Mouse (Mus musculus): ENCODE results near the gene Trmt10c. TPM values are rescaled to one million over a fixed set of nuclear protein-coding genes. Genes with fewer than 3 reads are reported as not detected.
"Not testable (repeated sequence)": the region's sequence is repeated elsewhere in the genome, so short reads cannot be mapped to it uniquely, and the experiment has no call there.

The Trmt10c gene
- 17.5 and 18.2 TPM in 2 replicates for polyA plus RNA-seq (2015; fragmentation: Nextera tagmentation; extraction: Ambion mirVana)

DNA sequence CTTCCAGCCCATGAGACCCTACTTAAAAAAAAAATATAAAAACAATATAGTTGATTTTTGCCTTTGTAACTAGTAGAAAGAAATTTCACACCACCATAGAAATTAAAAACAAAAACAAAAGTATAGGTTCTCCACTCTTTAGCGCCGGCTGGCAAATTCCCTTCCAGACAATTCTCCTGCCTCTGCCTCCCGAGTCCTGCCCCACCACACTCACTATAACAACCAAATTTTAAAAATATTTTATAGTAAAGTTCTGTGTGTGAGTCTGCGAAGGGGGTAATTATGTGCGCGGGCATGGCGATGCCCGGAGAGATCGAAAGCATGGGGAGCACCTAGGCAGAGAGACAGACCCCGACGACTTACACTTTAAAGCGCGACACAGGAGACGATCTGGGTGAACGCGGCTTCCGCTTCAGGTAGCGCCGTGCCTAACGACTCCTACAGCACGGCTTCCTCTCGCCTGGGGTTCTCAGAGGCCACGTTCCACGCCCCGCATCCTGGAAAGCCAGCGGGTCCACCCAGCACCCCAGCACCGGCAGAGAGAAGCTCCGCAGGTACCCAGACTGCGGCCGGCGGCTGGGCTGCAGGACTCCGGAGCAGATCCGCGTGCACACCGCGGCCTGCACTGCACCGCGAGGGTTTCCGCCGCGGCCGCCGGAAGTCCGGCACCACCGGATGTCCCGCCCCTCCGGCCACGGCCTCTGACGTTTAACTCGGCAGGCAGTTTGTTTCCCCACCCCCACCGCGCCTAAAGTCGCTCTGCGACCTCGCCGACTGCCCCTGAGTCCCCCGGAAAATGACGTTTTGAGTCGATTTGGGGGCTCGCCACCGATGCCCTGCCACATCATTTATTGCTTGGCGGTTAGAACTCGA is at the start of gene Trmt10c:
Trmt10c (minus strand) TSS at position 682 of the 873 bp plus-strand sequence.
- H3K36me3 ChIP-seq (replicated peaks), result peaks cover 18% of the 10 kb centered on the region; the same call in 1 of the 2 replicates
- under 1% methylated on average over 63 of the region's 63 CpGs for WGBS
- peak; percentile 100 for ATAC-seq (replicated peaks)

DNA sequence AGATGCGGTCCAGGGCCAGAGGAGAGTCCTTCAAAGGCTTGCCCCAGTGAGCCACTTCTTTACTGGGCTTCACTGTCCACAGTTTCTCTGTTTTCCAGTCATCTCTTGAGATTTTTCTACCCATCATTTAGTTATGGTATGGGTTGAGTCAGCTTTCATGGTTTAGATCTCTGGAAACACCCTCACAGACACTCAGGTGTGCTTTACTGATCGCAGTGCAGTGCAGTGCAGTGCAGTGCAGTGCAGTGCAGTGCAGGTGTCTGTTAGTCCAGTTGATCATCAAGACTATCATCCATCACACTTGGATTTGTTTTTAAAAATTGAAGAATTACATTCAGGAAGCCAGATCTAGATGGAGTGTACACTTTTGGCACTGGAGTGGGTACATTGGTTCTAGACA is 48.7 kb upstream of the Trmt10c start:
- H3K27ac ChIP-seq, result no peak overlapping the region
- no peaks in the 10 kb centered on the region for H3K27me3 ChIP-seq (replicated peaks)
- no peak overlapping the region for H3K9ac ChIP-seq
- no peaks in the 10 kb centered on the region for H3K4me1 ChIP-seq
- no peak overlapping the region for H3K4me3 ChIP-seq
- 0 out of 2 replicates have a peak, but pooled peaks cover 3% of the 10 kb centered on the region for H3K36me3 ChIP-seq (replicated peaks)
- no peak for ATAC-seq (replicated peaks)
- no peak overlapping the region for H3K4me2 ChIP-seq
- no peaks in the 10 kb centered on the region for H3K9me3 ChIP-seq
- WGBS, result 95% methylated on average over 2 of the region's 2 CpGs

More for the DNA sequence above, at the start of gene Trmt10c:
- H3K9me3 ChIP-seq, result no peaks in the 10 kb centered on the region
- H3K9ac ChIP-seq, result peak within 1 kb of the TSS; percentile 88
- no peaks in the 10 kb centered on the region for H3K27me3 ChIP-seq (replicated peaks)
- H3K4me2 ChIP-seq, result peak within 1 kb of the TSS; percentile 56
- peak within 1 kb of the TSS; percentile 93 for H3K27ac ChIP-seq
- H3K4me3 ChIP-seq, result peak within 1 kb of the TSS; percentile 97
- peaks cover 21% of the 10 kb centered on the region for H3K4me1 ChIP-seq

DNA sequence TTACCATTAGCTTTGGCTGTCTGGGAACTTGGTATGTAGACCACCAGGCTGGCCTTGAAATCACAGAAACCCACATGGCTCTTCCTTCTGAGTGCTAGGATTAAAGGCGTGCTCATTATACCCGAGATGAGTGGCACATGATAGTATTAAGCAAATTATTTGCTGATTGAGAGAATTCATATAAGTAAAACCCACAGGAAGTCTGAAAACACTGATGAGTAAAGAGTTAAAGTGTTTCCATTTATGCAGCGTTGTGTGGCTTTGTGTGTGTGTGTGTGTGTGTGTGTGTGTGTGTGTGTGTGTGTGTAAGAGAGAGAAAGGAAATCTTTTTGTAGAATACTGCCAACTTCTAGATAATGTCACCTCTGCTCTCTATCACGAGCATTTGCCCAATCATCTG is 44.1 kb upstream of the Trmt10c start:
- Histone ChIP-seq H3K4me1 (peaks cover 6% of the 10 kb centered on the region), H3K27me3 (replicated peaks) (no peaks in the 10 kb centered on the region), H3K4me2 (no peak overlapping the region), H3K36me3 (replicated peaks) (no peaks in the 10 kb centered on the region), H3K27ac (no peak overlapping the region), H3K9me3 (no peaks in the 10 kb centered on the region), H3K4me3 (no peak overlapping the region), H3K9ac (no peak overlapping the region)
- 83% methylated on average over 4 of the region's 4 CpGs for WGBS
- ATAC-seq (replicated peaks), result no peak

DNA sequence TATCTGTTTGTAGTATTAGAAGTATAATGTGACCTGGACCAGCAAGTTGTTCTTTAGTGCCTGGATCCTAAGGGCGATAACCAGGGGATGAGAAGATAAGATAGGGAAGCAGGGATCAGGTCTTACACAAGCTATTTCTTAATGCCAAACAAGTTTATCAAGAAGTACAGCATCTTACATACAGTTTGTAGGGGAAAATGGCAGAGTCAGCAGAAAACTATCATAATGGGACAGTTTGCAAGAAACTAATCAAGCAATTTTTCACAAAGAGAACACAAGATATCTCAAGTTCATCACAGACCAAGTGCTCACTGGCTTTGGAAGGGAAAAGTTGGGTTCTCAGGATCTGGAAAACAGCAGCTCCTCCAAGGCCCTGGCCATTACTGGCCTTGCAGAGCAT is 41.8 kb upstream of the Trmt10c start:
- Histone ChIP-seq H3K27ac (no peak overlapping the region), H3K9me3 (no peaks in the 10 kb centered on the region), H3K4me1 (peaks cover 12% of the 10 kb centered on the region), H3K36me3 (replicated peaks) (no peaks in the 10 kb centered on the region), H3K9ac (no peak overlapping the region), H3K4me3 (no peak overlapping the region), H3K4me2 (no peak overlapping the region), H3K27me3 (replicated peaks) (no peaks in the 10 kb centered on the region)
- WGBS, result 97% methylated on average over 1 of the region's 1 CpGs
- no peak for ATAC-seq (replicated peaks)

DNA sequence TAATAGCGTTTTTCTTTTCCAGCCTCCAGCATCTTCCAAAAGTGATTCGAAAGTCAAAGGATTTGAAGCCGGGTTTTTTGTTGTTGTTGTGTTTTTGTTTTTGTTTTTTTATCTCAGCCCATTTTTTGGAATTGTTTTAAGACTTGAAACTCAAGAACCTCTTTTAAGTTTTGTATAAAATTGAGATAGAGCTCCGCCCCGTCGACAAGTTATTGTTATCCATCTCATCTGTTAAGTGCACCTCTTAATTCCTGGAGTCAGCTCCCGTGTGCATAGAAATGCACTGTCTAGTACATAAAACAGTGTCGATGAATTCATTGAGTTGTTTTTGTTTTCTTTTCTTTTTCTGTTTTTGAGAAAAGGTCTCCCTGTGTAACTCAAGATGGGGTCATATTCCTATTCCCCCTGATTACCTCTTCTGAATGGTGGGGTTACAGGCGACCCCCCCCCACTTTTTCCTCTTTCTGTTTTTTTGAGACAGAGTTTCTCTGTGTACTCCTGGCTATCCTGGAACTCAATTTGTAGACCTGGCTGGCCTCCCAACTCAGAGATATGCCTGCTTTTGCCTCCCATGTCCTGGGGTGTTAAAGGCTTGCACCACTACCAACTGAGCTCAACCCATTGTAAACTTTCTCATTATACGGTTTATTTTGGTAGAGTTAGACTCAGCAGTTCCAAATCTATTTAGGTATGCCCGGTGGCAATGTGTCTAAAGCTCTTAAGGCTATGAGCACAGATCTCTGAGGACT is 38.7 kb upstream of the Trmt10c start:
- Histone ChIP-seq H3K9ac (peak overlapping the region; percentile 71), H3K4me3 (peak overlapping the region; percentile 75), H3K27ac (peak overlapping the region; percentile 100), H3K36me3 (replicated peaks) (no peaks in the 10 kb centered on the region), H3K4me1 (peaks cover 12% of the 10 kb centered on the region), H3K27me3 (replicated peaks) (no peaks in the 10 kb centered on the region), H3K9me3 (no peaks in the 10 kb centered on the region), H3K4me2 (peak overlapping the region; percentile 59)
- no peak; the same call in 1 of the 2 replicates for ATAC-seq (replicated peaks)
- 6% methylated on average over 11 of the region's 11 CpGs for WGBS

DNA sequence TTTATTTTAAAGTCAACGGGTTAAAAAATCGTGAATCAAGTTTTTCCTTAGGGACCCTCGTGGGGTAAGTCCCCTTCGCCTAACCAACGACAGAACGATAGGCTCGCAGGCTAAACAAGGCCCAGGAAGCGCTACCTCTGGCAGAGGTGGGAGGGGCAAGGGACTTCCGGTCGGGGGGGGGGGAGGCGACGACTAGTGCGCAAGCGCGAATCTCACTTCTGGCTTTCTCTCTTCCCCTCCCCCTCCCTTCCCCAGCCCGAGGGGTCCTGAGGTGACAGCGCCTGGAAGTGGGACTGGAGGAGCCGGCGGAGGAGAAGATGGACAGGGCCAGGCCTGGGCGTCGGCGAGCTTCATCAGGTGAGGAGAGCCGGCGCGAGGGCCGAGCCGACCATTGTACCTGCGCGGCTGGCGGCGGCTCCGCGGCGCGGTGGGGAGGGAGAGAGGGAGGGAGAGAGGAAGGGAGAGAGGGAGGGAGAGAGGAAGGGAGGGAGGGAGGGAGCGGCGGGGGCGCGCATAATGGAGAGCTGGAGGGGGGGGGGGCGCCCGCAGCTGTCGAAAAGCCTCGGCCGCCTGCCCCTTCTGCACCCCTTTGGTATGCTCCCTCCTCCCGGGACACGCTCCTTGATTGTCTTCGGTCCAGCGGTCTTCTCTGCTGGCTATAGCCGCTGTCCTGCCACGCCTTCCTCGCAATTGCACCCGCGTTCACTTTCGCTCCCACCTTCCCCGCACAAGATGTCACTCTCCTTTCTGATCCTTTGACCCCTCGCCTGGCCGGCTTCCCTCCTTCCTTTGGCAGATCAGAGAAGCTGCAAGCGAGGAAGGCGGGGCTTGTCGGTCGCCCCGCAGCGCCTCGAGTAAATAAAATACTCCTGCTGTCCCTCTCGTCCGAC is 37.8 kb upstream of the Trmt10c start:
- Histone ChIP-seq H3K4me3 (peak overlapping the region; percentile 75), H3K9me3 (no peaks in the 10 kb centered on the region), H3K36me3 (replicated peaks) (no peaks in the 10 kb centered on the region), H3K27me3 (replicated peaks) (no peaks in the 10 kb centered on the region), H3K9ac (peak overlapping the region; percentile 71), H3K27ac (peak overlapping the region; percentile 100), H3K4me1 (peaks cover 12% of the 10 kb centered on the region), H3K4me2 (peak overlapping the region; percentile 59)
- 1% methylated on average over 40 of the region's 66 CpGs for WGBS
- ATAC-seq (replicated peaks), result peak; percentile 94

DNA sequence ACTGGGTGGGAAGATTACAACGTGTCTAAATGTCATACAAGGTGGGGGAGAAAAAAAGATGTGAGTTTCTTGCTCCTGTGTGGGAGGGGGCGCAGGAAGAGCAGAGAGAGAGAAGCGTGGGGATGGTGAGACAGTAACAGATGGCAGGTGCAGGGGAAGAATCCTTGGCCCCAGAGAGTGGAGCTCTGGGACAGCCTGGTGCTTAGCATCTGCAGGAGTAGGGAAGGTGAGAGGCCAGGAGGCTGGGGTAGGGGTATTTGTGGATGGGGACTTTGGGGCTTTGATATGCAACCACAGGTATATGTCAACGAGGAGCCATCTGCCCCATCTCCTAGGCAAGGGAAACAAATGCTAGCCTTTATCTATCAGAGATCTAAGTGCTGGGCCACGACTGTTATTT is 36.9 kb upstream of the Trmt10c start:
- Histone ChIP-seq H3K9ac (no peak overlapping the region), H3K4me2 (peak overlapping the region; percentile 59; the same call in 1 of the 2 replicates), H3K27ac (peak overlapping the region; percentile 100), H3K4me3 (peak overlapping the region; percentile 75; the same call in 1 of the 2 replicates), H3K36me3 (replicated peaks) (no peaks in the 10 kb centered on the region), H3K4me1 (peaks cover 12% of the 10 kb centered on the region), H3K9me3 (no peaks in the 10 kb centered on the region), H3K27me3 (replicated peaks) (no peaks in the 10 kb centered on the region)
- 79% methylated on average over 5 of the region's 5 CpGs for WGBS
- peak; percentile 38 for ATAC-seq (replicated peaks)

DNA sequence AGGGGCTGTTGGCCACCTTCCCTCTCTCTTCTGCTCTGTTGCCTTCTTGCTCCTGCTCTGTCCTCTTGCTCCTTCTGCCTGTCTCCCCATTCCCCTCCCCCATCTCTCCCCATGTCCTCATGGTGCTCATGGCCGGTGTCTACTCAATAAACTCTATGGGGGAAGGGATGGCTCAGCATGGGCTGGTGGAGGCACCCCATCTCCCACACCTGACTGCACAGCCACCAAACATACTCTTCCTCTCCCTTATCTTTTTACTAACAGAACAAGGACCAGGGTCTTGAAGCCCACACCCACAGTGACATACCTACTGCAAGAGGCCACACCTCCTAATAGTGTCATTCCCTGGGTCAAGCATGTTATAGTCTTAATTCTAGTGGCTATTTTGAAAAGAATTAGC is 36.5 kb upstream of the Trmt10c start:
- peak; percentile 12; the same call in 1 of the 2 replicates for ATAC-seq (replicated peaks)
- 87% methylated on average over 1 of the region's 1 CpGs for WGBS
- no peak overlapping the region for H3K9ac ChIP-seq

DNA sequence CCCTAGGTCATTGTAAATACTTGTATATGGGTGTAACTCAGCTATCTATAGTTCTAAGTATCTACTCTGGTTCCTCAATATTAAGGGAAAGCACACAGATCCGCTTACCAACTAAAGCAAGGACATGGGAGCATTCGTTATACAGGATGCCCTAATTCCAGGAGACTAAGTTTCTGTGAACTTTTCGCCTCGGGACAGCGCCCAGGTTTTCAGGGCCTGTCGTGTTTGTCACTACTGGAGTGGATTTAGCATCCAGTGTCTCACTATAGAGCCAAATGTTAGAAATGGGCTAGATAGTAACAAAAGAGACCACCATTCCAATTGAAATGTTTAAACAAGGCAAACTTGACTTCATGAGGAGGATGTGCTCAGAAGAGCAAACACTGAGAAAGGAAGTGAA is 35.5 kb upstream of the Trmt10c start:
- H3K27me3 ChIP-seq (replicated peaks); H3K4me3 ChIP-seq; H3K9ac ChIP-seq; H3K27ac ChIP-seq; H3K4me2 ChIP-seq; ATAC-seq (replicated peaks); H3K9me3 ChIP-seq; H3K36me3 ChIP-seq (replicated peaks): not testable (repeated sequence)
- H3K4me1 ChIP-seq, result peaks cover 12% of the 10 kb centered on the region
- WGBS, result 94% methylated on average over 6 of the region's 6 CpGs

More for the DNA sequence above, 36.5 kb upstream of the Trmt10c start:
- Histone ChIP-seq H3K4me1 (peaks cover 12% of the 10 kb centered on the region), H3K4me3 (no peak overlapping the region), H3K4me2 (no peak overlapping the region), H3K27me3 (replicated peaks) (no peaks in the 10 kb centered on the region), H3K9me3 (no peaks in the 10 kb centered on the region), H3K27ac (no peak overlapping the region), H3K36me3 (replicated peaks) (no peaks in the 10 kb centered on the region)

DNA sequence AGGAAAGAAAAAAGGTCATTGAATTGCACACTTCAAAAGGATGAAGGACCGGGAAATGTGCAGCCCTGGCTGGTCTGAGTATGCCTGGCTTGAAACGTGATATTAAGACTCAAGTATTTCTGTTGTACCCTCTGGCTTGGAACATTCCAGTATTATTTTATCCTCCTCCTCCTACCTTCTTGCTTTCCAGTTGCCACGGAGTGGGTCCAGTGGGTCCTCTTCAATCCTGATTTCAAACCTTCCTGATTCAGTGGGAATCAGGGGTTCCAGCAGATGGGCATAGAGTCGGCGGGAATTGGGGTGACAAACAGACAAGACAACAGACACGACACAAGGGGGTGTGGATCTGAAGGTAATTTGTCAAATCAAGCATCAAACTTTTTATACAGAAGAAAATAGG is 34.9 kb upstream of the Trmt10c start:
- 82% methylated on average over 6 of the region's 6 CpGs for WGBS
- Histone ChIP-seq H3K27ac (no peak overlapping the region), H3K4me2 (no peak overlapping the region)

DNA sequence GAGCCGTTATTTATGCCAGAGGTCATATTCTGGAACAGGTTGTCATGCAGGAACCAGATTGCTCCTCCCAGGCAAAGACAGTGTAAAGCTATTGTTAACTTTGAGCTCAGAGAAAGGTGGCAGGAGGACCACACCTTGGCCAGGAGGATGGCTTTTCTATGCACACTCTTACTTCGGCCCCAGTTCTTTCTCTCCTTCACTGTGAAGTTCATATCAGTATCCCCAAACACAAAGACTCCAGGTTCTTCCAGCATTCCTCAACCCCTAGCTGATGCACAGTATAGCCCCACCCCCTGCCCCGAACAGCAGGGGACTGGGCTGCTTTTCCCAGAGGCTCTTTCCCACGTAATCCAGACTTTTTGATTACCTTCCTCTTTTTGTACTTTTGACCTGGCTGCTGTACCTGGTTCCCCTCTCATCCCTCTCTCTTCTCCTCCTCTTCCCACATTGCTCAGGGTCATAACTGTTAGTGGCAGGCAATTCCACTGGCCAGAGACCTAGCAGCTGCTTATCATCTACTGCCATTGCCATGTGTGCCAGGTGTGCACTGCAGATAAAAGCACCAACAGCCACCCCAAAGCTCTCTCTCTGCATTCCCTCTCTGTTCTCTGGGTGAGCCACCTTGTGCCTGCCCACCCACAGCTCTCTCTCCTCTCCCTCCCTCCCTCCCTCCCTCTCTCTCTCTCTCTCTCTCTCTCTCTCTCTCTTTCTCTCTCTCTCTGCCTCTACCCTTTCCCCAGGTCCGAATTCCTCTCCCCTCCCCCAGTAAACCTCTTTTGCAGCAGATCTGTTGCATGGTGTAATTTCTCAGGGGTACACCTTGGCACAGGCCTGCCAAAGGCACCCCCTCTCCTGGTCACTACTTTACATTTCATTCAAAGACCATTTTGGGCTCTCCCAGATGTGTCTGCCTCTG is 34.0 kb upstream of the Trmt10c start:
- Histone ChIP-seq H3K27me3 (replicated peaks) (no peaks in the 10 kb centered on the region), H3K4me2 (no peak overlapping the region), H3K9ac (no peak overlapping the region), H3K36me3 (replicated peaks) (no peaks in the 10 kb centered on the region), H3K9me3 (no peaks in the 10 kb centered on the region), H3K4me1 (peaks cover 5% of the 10 kb centered on the region), H3K4me3 (no peak overlapping the region), H3K27ac (no peak overlapping the region)
- WGBS, result 53% methylated on average over 5 of the region's 5 CpGs
- no peak for ATAC-seq (replicated peaks)

More for the DNA sequence above, 34.9 kb upstream of the Trmt10c start:
- no peak for ATAC-seq (replicated peaks)
- H3K9ac ChIP-seq, result no peak overlapping the region
- H3K9me3 ChIP-seq, result no peaks in the 10 kb centered on the region
- no peaks in the 10 kb centered on the region for H3K27me3 ChIP-seq (replicated peaks)
- no peak overlapping the region for H3K4me3 ChIP-seq
- H3K36me3 ChIP-seq (replicated peaks), result no peaks in the 10 kb centered on the region
- peaks cover 12% of the 10 kb centered on the region for H3K4me1 ChIP-seq
